Mouse (Mus musculus) heart, postnatal 36 days (tissue): ENCODE measurements at regions not wholly inside any gene's neighbourhood (a gene's known extent, or its start where the extent isn't known, plus 50 kb on each side); places are given as distances from the start of the nearest gene placed in this dataset.
A peak's percentile ranks its signal among the peaks of the same experiment; 100 is the strongest.

ENCODE experiments used
- DNase-seq, 2 experiments: peaks; one replicate each; pipeline ENCODE4 v3.0.0; 2021 to 2022
- intact Hi-C: fragments of 180-260 bp; cut with DNase I; formaldehyde crosslinking; loops from one replicate; pipeline ENCODE4 v1.15.1; 2025

- no peak for DNase-seq
- intact Hi-C loops: no loop called here
Measured at GRCm38 (mm10) chr6:50776931-50777495, 122.8 kb upstream of the Npvf start.

DNA sequence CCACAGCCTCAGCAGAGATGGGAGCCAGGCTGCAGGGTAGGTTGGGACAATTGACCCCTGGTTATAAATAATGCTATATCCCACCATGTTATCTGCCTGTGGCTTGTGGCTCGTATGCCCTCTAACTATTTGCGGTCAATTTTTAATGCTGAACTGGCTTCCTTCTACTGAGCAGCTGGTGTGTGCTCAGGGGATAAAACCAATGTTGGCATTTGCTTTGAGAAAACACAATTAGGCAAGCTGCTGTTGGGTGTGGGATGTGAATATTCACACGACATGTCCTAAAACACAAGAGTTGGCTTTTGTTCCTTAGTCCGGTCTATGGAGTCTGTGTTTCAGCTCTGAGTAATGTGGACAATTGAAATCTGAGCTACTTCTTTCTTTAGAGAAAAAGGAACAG is 123.6 kb upstream of the Npvf start:
- DNase-seq: no peak
- intact Hi-C loops: no loop called here

- intact Hi-C loops: no loop called here
Measured at GRCm38 (mm10) chr6:50780677-50781076, 126.4 kb upstream of the Npvf start.

GRCm38 (mm10) chr6:50781271-50781670 is 127.0 kb upstream of the Npvf start:
- DNase-seq: no peak
- intact Hi-C loops: no loop called here

More at GRCm38 (mm10) chr6:50780677-50781076, 126.4 kb upstream of the Npvf start:
- DNase-seq: no peak

DNA sequence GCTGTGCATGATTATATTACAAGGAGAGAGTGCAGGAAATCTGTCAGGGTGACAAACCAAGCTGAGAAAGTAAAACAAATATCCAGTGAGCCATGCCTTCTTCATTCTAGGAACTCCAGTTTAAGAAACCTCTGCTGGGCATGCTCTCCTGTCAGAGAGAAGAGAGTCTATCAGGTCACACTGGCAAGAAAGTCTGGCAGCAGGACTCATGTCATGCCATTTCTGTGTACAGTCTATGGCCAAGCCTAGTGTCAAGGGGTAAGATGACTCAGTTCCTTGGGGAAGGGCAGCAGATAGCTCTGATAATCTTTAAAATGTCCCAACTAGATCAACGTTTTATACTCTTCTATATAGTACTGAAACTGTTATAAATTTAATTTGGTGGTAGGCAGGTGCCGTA is 128.0 kb upstream of the Npvf start:
- intact Hi-C loops: no loop called here
- no peak for DNase-seq

DNA sequence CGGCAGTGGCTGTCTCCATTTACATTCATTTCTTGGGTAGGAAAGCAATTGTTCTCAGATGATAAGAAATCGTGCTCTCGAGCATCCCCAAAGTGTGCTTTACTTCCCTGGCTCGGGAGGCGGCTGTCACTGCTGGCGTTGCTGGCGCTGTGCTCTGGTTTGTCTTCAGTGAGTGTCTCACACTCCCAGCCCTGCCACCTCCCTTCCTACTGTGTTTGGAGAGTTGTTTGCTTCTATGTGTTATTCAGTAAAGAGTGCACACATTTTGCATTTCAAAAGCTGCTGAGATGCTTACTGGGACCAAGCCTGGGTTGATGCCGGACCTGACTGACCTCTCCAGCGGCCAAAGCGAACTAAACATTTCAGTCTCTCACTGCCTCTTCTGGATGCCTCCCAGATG is 129.3 kb upstream of the Npvf start:
- no peak for DNase-seq
- intact Hi-C loops: no loop called here

DNA sequence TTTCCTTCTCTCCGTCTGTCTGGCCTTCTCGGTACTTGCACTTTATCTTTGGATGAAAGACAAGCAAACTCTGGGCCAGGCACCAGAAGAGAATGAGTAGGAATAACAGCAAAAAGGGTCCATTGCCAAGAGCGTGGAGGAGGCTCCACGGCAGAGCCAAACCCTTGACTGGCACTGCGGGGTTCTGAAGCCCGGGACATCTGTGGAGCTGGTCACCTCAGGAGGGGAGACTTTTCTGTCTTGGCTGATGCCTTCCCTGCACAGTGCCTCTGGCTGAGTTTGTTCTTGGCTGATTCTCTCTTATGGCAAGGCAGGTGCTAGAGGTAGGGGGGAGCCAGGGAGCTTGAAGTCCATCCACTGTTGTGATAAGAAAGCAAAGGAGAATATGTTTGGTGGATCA is 130.1 kb upstream of the Npvf start:
- intact Hi-C loops: no loop called here
- DNase-seq: no peak

GRCm38 (mm10) chr6:50787666-50788065 is 133.4 kb upstream of the Npvf start:
- intact Hi-C loops: no loop called here
- DNase-seq: no peak

GRCm38 (mm10) chr6:50799963-50800362 is 145.7 kb upstream of the Npvf start:
- intact Hi-C loops: no loop called here
- DNase-seq: no peak

- DNase-seq: no peak
- intact Hi-C loops: no loop called here
Measured at GRCm38 (mm10) chr6:50802956-50803355, 148.7 kb upstream of the Npvf start.

- intact Hi-C loops: no loop called here
Measured at GRCm38 (mm10) chr6:50804477-50805005, 150.3 kb upstream of the Npvf start.

GRCm38 (mm10) chr6:50806376-50807077 is 152.3 kb upstream of the Npvf start:
- intact Hi-C loops: loop anchor here (1.0 kb wide), 1 partner anchor 127 kb away; no protein-coding TSS in a partner anchor
- peak; percentile 47 for DNase-seq

More at GRCm38 (mm10) chr6:50804477-50805005, 150.3 kb upstream of the Npvf start:
- DNase-seq: no peak

GRCm38 (mm10) chr6:50807187-50808012 is 153.2 kb upstream of the Npvf start:
- DNase-seq: peak; percentile 71 to 75
- intact Hi-C loops: loop anchor here (1.0 to 2.0 kb wide), 3 partner anchors 130 to 361 kb away; no protein-coding TSS in a partner anchor

- intact Hi-C loops: loop anchor here (1.0 to 2.0 kb wide), 3 partner anchors 129 to 360 kb away; no protein-coding TSS in a partner anchor
- DNase-seq: peak; percentile 81 to 90
Measured at GRCm38 (mm10) chr6:50808126-50808525, 153.9 kb upstream of the Npvf start.

- no peak for DNase-seq
- intact Hi-C loops: loop anchor here (1.0 to 2.0 kb wide), 3 partner anchors 128 to 359 kb away; no protein-coding TSS in a partner anchor
Measured at GRCm38 (mm10) chr6:50808811-50809668, 154.8 kb upstream of the Npvf start.

DNA sequence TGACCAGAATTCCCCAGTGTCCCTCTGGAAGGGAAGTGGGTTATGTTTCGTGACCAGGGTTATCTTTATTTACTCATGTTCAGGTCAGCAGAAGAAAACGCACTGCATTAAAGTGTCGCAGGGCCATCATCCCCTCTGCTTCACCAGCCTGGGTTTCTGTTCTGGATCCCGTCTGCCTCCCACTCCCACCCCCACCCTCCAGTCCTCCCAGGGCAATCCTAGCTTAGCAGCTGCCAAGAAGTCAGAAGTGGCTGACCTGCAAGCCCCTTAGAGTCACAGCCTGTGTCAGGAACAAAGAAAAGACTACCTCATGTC is 155.4 kb upstream of the Npvf start:
- intact Hi-C loops: loop anchor here (2.0 kb wide), 1 partner anchor 295 kb away; no protein-coding TSS in a partner anchor

GRCm38 (mm10) chr6:50814936-50815500 is 160.8 kb upstream of the Npvf start:
- intact Hi-C loops: no loop called here
- DNase-seq: no peak

More for the DNA sequence above, 155.4 kb upstream of the Npvf start:
- DNase-seq: no peak

- DNase-seq: no peak
- intact Hi-C loops: no loop called here
Measured at GRCm38 (mm10) chr6:50815579-50815978, 161.3 kb upstream of the Npvf start.

DNA sequence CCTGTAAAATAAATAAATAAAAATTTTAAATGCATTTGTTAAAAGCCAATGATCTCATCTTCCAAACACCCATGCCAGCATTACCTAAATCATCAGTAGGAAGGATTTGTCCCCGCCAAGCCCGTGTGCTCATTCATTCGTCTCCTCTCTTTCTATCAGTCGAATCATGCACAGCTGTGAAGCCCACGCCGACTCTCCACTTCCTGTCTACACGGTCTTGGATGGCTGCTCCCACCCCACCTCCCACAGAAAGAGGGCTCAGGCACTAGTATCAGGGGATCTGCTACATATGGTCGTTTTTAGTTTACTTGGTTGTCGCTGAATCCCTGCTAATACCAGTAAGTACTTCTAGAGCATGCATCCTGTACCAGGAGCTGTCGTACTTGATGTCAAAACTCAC is 163.2 kb upstream of the Npvf start:
- no peak for DNase-seq
- intact Hi-C loops: no loop called here

- intact Hi-C loops: no loop called here
Measured at GRCm38 (mm10) chr6:50818433-50818832, 164.2 kb upstream of the Npvf start.

More at GRCm38 (mm10) chr6:50818433-50818832, 164.2 kb upstream of the Npvf start:
- DNase-seq: no peak
